ENCODE assay signal across 21 mouse cellular contexts in the genomic region with DNA sequence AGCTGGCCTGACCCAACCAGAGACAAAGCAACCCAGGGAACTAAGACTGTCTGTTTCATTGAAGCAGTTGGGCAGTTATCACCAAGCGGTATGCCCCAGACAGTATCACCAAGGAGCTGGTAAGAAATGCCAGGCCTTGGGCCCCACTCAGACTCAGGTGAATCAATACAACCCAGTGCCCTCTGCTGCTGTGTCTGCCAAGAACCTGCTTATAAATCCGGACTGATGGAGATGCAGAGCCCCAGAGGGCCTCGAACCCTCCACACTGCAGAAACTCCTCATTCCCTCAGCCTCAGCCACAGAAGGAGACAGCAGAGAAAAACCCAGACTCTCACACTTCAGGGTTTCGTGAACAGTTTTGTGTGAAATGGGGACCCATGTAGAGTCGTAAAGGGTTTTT.
A peak's percentile ranks its signal among the peaks of the same experiment; 100 is the strongest.
DNase-seq lines count a peak whose midpoint lies in the region; ATAC-seq lines count a peak whose summit lies in the region.
"Had no signal": no experiment of that assay in that cellular context is flagged by ENCODE, and none has a peak within 500 bp of the region (broad histone marks: within the 10 kb centered on the region; RNA-seq: fewer than 3 reads in every experiment).

No protein-coding gene starts in this region.

- H3K27me3 ChIP-seq in kidney, embryonic 16.5 days (ENCODE audit: insufficient read depth, low read length), result no peaks in the 10 kb centered on the region
- H3K27me3 ChIP-seq in neural tube, embryonic 11.5 days (ENCODE audit: control insufficient read depth, insufficient read depth, low read length), result no peaks in the 10 kb centered on the region
- H3K27me3 ChIP-seq: hindbrain, embryonic 15.5 days; limb, embryonic 15.5 days; liver, embryonic 15.5 days; neural tube, embryonic 13.5 days had no signal

- H3K9me3 ChIP-seq in kidney, embryonic 16.5 days (ENCODE audit: low read length), result no peaks in the 10 kb centered on the region
- no peaks in the 10 kb centered on the region for H3K9me3 ChIP-seq in neural tube, embryonic 11.5 days (ENCODE audit: control insufficient read depth, low read length)
- H3K9me3 ChIP-seq: G1E; heart, embryonic 10.5 days; hindbrain, embryonic 15.5 days; limb, embryonic 15.5 days; liver, embryonic 15.5 days; neural tube, embryonic 13.5 days had no signal

- ATAC-seq in frontal cortex, adult (ENCODE audit: low TSS enrichment), result 0 out of 2 replicates have a peak, but pooled peaks have one; percentile 20
- ATAC-seq in kidney, embryonic 16.5 days (ENCODE audit: low FRiP score, low TSS enrichment), result 0 out of 2 replicates have a peak, but pooled peaks have one; percentile 22
- 0 out of 2 replicates have a peak, but pooled peaks have one; percentile 45 for ATAC-seq in neural tube, embryonic 11.5 days (ENCODE audit: insufficient read depth, low FRiP score, low TSS enrichment)
- ATAC-seq: activated CD4-positive, CD25-positive, alpha-beta regulatory T cell, adult 4 months had no signal

- DNase-seq in frontal cortex, postnatal 25 days (ENCODE audit: low spot score in 2 of 2), result no peak
- DNase-seq in kidney, postnatal 10 days, result no peak
- DNase-seq in neural tube, embryonic 11.5 days (ENCODE audit: low spot score), result no peak
- DNase-seq in neural tube, embryonic 10.5 days (ENCODE audit: extremely low spot score, low spot score), result no peak
- DNase-seq in thymus, postnatal 25 days, result no peak
- DNase-seq in layer of hippocampus, postnatal 25 days (ENCODE audit: extremely low spot score in 1 of 2, low spot score in 1 of 2), result no peak
- DNase-seq: cerebellum, adult 18-20 months; layer of hippocampus, postnatal 36 days; lung, postnatal 14 days; right cerebral cortex, postnatal 14 days; thymus, adult 18-20 months had no signal

- no peak overlapping the region for H3K9ac ChIP-seq in kidney, embryonic 16.5 days (replicated peaks; ENCODE audit: low read length)
- H3K9ac ChIP-seq in neural tube, embryonic 11.5 days (ENCODE audit: low read length), result no peak overlapping the region
- H3K9ac ChIP-seq: hindbrain, embryonic 15.5 days; limb, embryonic 15.5 days; liver, embryonic 15.5 days; neural tube, embryonic 13.5 days had no signal

- WGBS in kidney, embryonic 16.5 days, result 85% methylated on average over 5 of the region's 5 CpGs
- WGBS in neural tube, embryonic 11.5 days, result 86% methylated on average over 5 of the region's 5 CpGs

- peaks cover 4% of the 10 kb centered on the region; the same call in 1 of the 2 replicates for H3K36me3 ChIP-seq in kidney, embryonic 16.5 days (ENCODE audit: insufficient read depth, low read length)
- H3K36me3 ChIP-seq in neural tube, embryonic 11.5 days (ENCODE audit: control insufficient read depth, insufficient read depth, low read length), result no peaks in the 10 kb centered on the region
- H3K36me3 ChIP-seq: G1E; heart, embryonic 10.5 days; hindbrain, embryonic 15.5 days; limb, embryonic 15.5 days; liver, embryonic 15.5 days; neural tube, embryonic 13.5 days had no signal

- no peak overlapping the region for H3K4me3 ChIP-seq in kidney, embryonic 16.5 days (ENCODE audit: low read length)
- H3K4me3 ChIP-seq in neural tube, embryonic 11.5 days (ENCODE audit: low read depth, low read length), result no peak overlapping the region
- H3K4me3 ChIP-seq: heart, embryonic 10.5 days; hindbrain, embryonic 15.5 days; limb, embryonic 15.5 days; liver, embryonic 15.5 days; megakaryocyte, embryonic 14.5 days; neural tube, embryonic 13.5 days had no signal

- no peak overlapping the region for H3K4me2 ChIP-seq in kidney, embryonic 16.5 days (replicated peaks; ENCODE audit: low read depth, low read length)
- no peak overlapping the region for H3K4me2 ChIP-seq in neural tube, embryonic 11.5 days (ENCODE audit: low read depth)
- H3K4me2 ChIP-seq: hindbrain, embryonic 15.5 days; limb, embryonic 15.5 days; liver, embryonic 15.5 days; neural tube, embryonic 13.5 days had no signal

- H3K27ac ChIP-seq in kidney, embryonic 16.5 days (ENCODE audit: low read length), result no peak overlapping the region
- no peak overlapping the region for H3K27ac ChIP-seq in neural tube, embryonic 11.5 days (ENCODE audit: low read depth, low read length)
- H3K27ac ChIP-seq: heart, embryonic 10.5 days; hindbrain, embryonic 15.5 days; limb, embryonic 15.5 days; liver, embryonic 15.5 days; neural tube, embryonic 13.5 days had no signal

- no peaks in the 10 kb centered on the region for H3K4me1 ChIP-seq in kidney, embryonic 16.5 days (ENCODE audit: insufficient read depth, low read length)
- H3K4me1 ChIP-seq in neural tube, embryonic 11.5 days (ENCODE audit: control insufficient read depth, insufficient read depth, low read length), result no peaks in the 10 kb centered on the region
- H3K4me1 ChIP-seq: heart, embryonic 10.5 days; hindbrain, embryonic 15.5 days; limb, embryonic 15.5 days; liver, embryonic 15.5 days; megakaryocyte, embryonic 14.5 days; neural tube, embryonic 13.5 days had no signal
